Mouse (Mus musculus) stomach, postnatal 0 days (tissue): ENCODE results near the gene Dnaaf3. TPM values are rescaled to one million over a fixed set of nuclear protein-coding genes. Genes with fewer than 3 reads are reported as not detected.
A peak's percentile ranks its signal among the peaks of the same experiment; 100 is the strongest.

ENCODE experiments used
- ATAC-seq: fragments of 200-750 bp; cut with Nextera tagmentation; 2 replicates; pipeline ENCODE4 v1.8.0; 2017; ENCODE audit not compliant: low FRiP score, low TSS enrichment
- DNase-seq: peaks from one replicate; pipeline ENCODE4 v3.0.0-alpha.2; 2016; ENCODE audit warnings: low spot score
- H3K27ac ChIP-seq: fragments of 300-500 bp; sonication (generic); replicated peaks from 2 replicates; pipeline ENCODE4 v1.5.1; 2014; ENCODE audit warnings: mild to moderate bottlenecking, control low read depth
- H3K27me3 ChIP-seq: fragments of 300-500 bp; sonication (generic); 2 replicates; pipeline ENCODE4 v1.6.1; 2014; ENCODE audit warnings: low read length; ENCODE audit not compliant: control insufficient read depth, insufficient read depth
- H3K36me3 ChIP-seq: fragments of 300-500 bp; sonication (generic); 2 replicates; pipeline ENCODE4 v1.6.1; 2014; ENCODE audit warnings: low read length, mixed read lengths; ENCODE audit not compliant: control insufficient read depth, insufficient read depth
- H3K4me1 ChIP-seq: fragments of 300-500 bp; sonication (generic); replicated peaks from 2 replicates; pipeline ENCODE4 v1.6.1; 2014; ENCODE audit warnings: antibody characterized with exemption; ENCODE audit not compliant: control insufficient read depth, insufficient read depth
- H3K4me2 ChIP-seq: fragments of 300-500 bp; sonication (generic); replicated peaks from 2 replicates; pipeline ENCODE4 v1.6.1; 2014; ENCODE audit warnings: low read depth, mild to moderate bottlenecking, control low read depth, moderate library complexity
- H3K4me3 ChIP-seq: fragments of 300-500 bp; sonication (generic); 2 replicates; pipeline ENCODE4 v1.5.1; 2014; ENCODE audit warnings: low read depth, low read length, control low read depth
- H3K9ac ChIP-seq: fragments of 300-500 bp; sonication (generic); 2 replicates; pipeline ENCODE4 v1.6.1; 2014; ENCODE audit warnings: mild to moderate bottlenecking, low read length, control low read depth, mixed read lengths
- H3K9me3 ChIP-seq: fragments of 300-500 bp; sonication (generic); 2 replicates; pipeline ENCODE4 v1.6.1; 2016; ENCODE audit warnings: low read length; ENCODE audit not compliant: control insufficient read depth
- CTCF ChIP-seq: IDR thresholded peaks from 2 replicates; pipeline ENCODE4 v1.5.1; 2016; ENCODE audit warnings: antibody characterized with exemption, low read depth, mild to moderate bottlenecking, moderate library complexity
- EP300 ChIP-seq: optimal IDR thresholded peaks from 2 replicates; pipeline ENCODE3; 2016; ENCODE audit warnings: antibody characterized with exemption
- WGBS: fragments of 180-500 bp; shearing (Covaris S2); extraction: QIAGEN DNeasy Blood & Tissue Kit; methylation state at CpG from one replicate; pipeline ENCODE4 v1.1.7; 2014; 5-methylcytosine and 5-hydroxymethylcytosine counted together
- polyA plus RNA-seq: library from polyadenylated mRNA; unstranded; fragments of >200 nt; fragmentation: Nextera tagmentation; extraction: Ambion mirVana; gene quantifications from 2 replicates; pipeline ENCODE4 v1.2.1, GENCODE M21; 2015

Gene Dnaaf3
- polyA plus RNA-seq, 1 experiment from 2014 or later, result 0.89 TPM

DNA sequence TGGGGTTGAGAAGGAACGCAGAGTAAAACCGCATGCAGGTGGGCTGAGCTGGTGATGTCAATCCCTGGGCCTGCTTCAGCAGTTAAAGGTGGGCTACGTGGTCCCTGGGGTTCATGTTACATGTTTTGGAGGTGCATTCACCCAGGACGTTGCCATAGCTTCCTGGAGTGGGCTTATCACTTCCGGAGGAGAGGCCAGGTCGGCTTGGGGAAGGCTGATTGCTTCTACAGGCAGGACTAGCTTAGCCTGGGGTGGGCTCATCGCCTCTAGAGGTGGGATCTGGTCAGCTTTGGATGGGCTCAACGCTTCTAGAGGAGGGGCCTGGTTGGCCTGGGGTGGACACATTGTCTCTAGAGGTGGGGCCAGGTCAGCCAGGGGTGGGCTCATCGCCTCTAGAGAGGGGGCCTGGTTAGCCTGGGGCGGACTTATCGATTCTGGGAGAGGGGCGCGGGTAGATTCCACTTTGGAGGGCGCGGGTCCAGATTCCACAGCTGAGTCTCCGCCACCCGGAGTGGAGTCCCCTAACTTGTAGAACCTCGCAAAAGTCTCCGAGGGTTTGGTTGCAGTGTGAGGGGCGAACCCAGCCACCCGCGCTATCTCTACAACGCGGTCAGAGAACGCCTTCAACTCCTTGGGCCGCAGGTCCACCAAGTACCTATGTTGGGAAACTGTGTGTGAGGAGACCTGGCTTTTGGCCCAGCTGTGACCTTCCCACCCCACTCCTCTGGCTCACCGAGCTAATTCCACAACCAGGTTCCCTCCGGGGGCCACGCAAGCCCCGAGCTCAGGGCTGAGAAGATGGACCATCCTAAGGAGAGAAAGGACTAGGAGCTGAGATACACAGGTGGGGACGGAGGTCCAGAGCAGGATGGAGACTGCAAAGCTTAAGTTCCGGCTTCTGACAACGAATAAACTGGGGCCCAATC lies 8.8 kb downstream of the Dnaaf3 start:
- ATAC-seq (no peak), DNase-seq (no peak)
- Histone ChIP-seq H3K36me3 (no peaks in the 10 kb centered on the region), H3K4me3 (no peak overlapping the region), H3K27ac (no peak overlapping the region), H3K9me3 (no peaks in the 10 kb centered on the region), H3K4me1 (no peaks in the 10 kb centered on the region; the same call in 1 of the 2 replicates), H3K27me3 (no peaks in the 10 kb centered on the region), H3K4me2 (no peak overlapping the region), H3K9ac (no peak overlapping the region)
- WGBS, result 89% methylated on average over 33 of the region's 33 CpGs
- TF ChIP-seq CTCF (no peak), EP300 (no peak)

DNA sequence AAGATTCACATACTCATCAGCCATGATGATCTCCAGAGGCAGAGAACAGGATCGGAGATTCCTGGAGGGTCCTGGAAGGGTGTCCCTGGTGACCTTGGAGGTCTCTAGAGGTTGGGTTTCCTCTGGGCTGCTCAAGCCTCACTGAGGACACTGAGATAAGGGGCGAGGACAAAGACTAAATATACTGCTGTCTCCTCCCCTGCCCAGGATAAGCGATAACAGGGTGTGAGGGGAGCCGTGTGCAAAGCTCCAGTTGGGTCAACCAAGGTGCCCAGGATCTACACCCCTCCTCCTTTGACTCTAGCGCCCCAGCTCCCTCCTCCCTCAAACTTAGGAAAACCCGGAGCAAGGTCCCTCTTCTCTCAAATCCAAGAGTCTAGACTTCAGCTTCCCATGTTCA lies 10.0 kb downstream of the Dnaaf3 start:
- Histone ChIP-seq H3K4me3 (no peak overlapping the region), H3K27ac (no peak overlapping the region), H3K36me3 (no peaks in the 10 kb centered on the region), H3K27me3 (no peaks in the 10 kb centered on the region), H3K9ac (no peak overlapping the region), H3K4me2 (no peak overlapping the region), H3K9me3 (no peaks in the 10 kb centered on the region), H3K4me1 (no peaks in the 10 kb centered on the region; the same call in 1 of the 2 replicates)
- no peak for DNase-seq
- TF ChIP-seq CTCF (no peak), EP300 (no peak)
- no peak for ATAC-seq
- 66% methylated on average over 6 of the region's 6 CpGs for WGBS

DNA sequence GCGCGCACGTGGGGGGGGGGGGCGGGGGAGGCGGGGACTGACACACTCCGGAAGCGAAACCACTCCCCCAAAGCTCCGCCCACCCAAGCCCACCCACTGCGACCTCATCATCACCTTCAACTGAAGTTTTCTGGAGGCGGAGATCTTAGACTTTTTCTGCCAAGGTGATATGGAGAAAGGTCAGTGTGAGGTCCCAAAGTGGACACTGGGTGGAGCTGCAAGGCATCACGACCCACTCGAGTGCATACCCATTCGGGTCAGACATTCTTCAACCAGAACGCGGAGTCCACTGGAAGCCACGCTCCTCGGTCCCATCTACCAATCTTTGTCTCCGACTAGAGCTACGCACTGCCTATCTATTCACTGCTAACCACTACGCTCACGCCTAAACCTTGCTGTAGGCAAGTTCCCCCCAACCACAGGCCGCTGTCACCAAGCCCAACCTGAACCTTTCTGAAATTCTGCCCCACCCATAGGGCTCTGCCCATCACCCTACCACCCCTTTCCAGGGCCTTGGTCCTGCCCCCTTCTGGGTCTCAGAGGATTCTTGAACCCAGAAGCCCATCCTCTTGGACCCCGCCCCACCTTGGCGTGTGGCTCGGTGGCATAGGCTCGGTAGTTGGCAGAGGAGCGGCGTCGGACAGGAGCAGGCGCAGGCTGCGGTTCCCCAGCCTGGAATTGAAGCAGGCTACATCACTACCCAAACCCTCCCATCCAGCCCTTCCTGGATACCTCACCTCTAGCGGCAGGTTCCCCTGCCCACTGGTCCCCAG lies 10.8 kb downstream of the Dnaaf3 start:
- TF ChIP-seq CTCF (peak; percentile 36), EP300 (no peak)

DNA sequence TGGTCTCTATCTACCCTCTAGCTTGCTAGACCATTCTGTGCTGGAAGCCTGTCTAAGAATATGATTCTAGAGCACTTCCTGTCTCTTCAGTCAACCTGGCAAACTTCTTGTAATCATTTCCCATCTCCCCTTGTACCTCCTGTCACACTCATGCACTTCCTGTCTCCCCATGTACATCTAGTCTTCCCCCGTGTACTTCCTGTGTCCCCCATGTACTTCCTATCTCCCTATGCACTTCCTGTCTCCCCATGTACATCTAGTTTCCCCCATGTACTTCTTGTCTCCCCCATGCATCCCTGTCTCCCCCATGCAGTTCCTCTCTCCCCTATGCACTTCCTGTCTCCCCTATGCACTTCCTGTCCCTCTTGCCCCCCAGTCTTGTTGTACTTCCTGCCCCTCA lies 13.8 kb downstream of the Dnaaf3 start:
- ATAC-seq (no peak), DNase-seq (no peak)
- Histone ChIP-seq H3K27ac (no peak overlapping the region), H3K4me3 (no peak overlapping the region), H3K36me3 (no peaks in the 10 kb centered on the region), H3K4me1 (no peaks in the 10 kb centered on the region), H3K9ac (no peak overlapping the region), H3K27me3 (no peaks in the 10 kb centered on the region), H3K9me3 (no peaks in the 10 kb centered on the region), H3K4me2 (no peak overlapping the region)
- TF ChIP-seq CTCF (no peak), EP300 (no peak)
- WGBS, result 72% methylated on average over 1 of the region's 1 CpGs

More for the DNA sequence above, 10.8 kb downstream of the Dnaaf3 start:
- Histone ChIP-seq H3K36me3 (no peaks in the 10 kb centered on the region), H3K27ac (no peak overlapping the region), H3K4me3 (peak overlapping the region; percentile 17; the same call in 1 of the 2 replicates), H3K27me3 (no peaks in the 10 kb centered on the region), H3K4me2 (peak overlapping the region; percentile 41), H3K4me1 (no peaks in the 10 kb centered on the region), H3K9ac (0 out of 2 replicates have a peak overlapping the region, but pooled peaks have one; percentile 27), H3K9me3 (no peaks in the 10 kb centered on the region)
- WGBS, result 38% methylated on average over 28 of the region's 32 CpGs
- DNase-seq (no peak), ATAC-seq (no peak)

DNA sequence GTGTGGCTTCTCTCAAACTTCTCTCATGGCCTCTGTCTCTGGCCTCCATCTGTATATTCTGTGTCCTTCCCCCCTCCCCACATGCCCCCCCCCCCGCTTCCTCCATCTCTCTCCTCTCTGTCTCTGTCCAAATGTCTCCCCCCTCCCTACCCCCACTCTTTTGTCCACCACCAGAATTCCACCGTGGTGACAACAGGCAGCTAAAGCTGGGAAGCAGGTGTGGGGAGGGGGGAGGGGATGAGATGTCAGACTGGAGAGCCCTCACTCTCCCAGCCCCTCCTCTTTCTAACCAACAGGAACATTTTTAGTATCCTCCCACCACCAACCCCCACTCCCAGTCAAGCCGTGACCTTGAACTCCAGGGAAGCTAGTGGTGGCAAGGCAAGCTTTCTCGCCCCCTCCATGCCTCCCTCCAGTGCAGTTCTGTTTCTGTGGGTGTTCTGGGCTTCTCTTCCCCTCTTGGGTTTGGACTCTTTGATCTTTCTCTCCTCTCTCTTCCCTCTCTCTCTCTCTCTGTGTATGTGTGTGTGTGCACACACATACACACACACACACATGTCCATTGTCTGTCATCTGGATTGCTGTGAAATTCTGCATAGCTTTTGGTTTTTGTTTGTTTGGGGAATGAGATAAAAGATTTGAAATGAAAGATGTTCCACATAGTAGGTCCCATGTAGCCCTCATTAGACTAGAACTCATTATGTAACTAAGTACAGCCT lies 15.8 kb downstream of the Dnaaf3 start, which contains the start of gene Tnnt1:
Gene Tnnt1 (minus strand): TSS at position 51 of the 719 bp plus-strand sequence.
- no peak within 1 kb of the TSS for H3K27ac ChIP-seq
- no peak within 1 kb of the TSS for H3K4me2 ChIP-seq
- no peak for DNase-seq
- 28% methylated on average over 4 of the region's 4 CpGs for WGBS
- H3K4me1 ChIP-seq, result no peaks in the 10 kb centered on the region
- no peak within 1 kb of the TSS for H3K9ac ChIP-seq
- H3K36me3 ChIP-seq, result no peaks in the 10 kb centered on the region
- ATAC-seq, result no peak
- no peaks in the 10 kb centered on the region for H3K27me3 ChIP-seq
- H3K9me3 ChIP-seq, result no peaks in the 10 kb centered on the region
- TF ChIP-seq CTCF (no peak), EP300 (no peak)
- no peak within 1 kb of the TSS for H3K4me3 ChIP-seq
